Mouse (Mus musculus) gastrocnemius, postnatal 25 days (tissue): ENCODE measurements around the gene Ccdc183. TPM values are rescaled to one million over a fixed set of nuclear protein-coding genes. Genes with fewer than 3 reads are reported as not detected.
A peak's percentile ranks its signal among the peaks of the same experiment; 100 is the strongest.

ENCODE experiments used
- DNase-seq: peaks from one replicate; pipeline ENCODE4 v3.0.0; 2022
- total RNA-seq, 2 experiments: library from RNA; stranded (reverse); gene quantifications; 1 replicate in 1 of 2; 2 replicates in 1 of 2; pipeline ENCODE4 v1.2.3; 2021

Ccdc183 gene
- total RNA-seq, 2 experiments from 2014 or later = not detected

DNA sequence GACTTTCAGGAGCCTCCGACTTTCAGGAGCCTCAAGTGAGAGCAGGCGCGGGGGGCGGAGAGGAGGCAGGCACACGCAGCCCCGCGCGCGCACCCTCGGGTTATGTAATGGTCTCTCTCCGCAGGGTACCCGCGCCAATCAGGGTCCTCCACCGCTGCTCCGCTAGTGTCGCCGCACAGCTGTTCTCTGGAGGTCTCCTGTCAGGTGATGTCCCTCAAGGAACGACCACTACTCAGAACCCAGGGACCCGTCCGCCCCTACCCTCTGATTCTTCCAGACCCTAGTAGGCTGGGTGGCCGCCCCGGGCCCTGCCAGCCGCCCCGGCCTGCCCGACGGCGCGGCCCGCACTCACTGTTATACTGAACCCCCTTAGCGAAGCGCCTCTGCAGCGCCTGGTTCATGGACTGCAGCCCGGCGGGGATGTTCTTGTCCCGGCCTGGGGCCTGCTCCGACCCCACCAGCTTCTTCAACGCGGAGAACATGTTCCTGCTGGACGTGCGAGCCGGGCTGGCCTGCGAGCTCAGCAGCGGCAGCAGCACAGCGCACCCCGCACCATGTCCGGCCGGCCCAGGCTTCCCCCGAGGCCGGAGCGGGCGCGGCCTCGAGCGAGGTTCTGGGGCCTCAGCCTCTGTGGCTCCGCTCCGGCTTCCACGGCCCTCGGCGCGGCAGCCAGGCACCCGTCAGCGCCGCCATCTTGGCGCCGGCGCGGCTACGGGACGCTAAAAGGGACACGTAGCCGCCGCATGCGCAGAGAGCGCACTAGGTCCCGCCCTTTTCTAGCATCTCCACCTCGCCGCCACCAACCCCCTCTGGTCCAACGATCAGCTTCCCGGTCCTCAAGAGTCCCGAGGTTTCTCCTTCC, 9.5 kb downstream of the Ccdc183 start, which contains the start of gene Rabl6:
TSS of gene Rabl6 (minus strand) at position 761 of the 862 bp plus-strand sequence.
- DNase-seq = peak; percentile 89

- no peak for DNase-seq
These were observed 15.0 kb downstream of the Ccdc183 start for GRCm38 (mm10) chr2:25602526-25602925.

DNA sequence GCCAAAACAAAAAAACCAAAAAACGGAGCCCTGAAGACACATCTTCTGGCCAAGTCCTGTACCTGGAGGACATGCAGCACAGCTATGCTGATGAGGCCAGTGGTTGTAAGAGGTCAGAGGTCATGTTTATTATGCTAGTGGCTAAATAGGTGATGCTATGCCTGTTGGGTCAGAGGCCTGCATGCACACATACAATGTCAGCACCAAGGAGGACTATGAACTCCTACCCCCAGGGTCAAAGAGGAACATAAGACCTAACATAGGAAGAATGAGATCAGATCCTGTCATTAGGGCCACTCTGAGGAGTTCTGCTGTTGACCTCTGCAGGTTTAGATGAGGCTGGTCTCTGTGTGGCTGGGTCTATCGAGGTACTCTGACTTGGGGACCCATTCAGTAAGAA, 17.4 kb downstream of the Ccdc183 start:
- no peak for DNase-seq

- no peak for DNase-seq
These were observed 18.7 kb downstream of the Ccdc183 start for GRCm38 (mm10) chr2:25598749-25599148.

GRCm38 (mm10) chr2:25596765-25597510, 20.5 kb downstream of the Ccdc183 start:
- no peak for DNase-seq

DNA sequence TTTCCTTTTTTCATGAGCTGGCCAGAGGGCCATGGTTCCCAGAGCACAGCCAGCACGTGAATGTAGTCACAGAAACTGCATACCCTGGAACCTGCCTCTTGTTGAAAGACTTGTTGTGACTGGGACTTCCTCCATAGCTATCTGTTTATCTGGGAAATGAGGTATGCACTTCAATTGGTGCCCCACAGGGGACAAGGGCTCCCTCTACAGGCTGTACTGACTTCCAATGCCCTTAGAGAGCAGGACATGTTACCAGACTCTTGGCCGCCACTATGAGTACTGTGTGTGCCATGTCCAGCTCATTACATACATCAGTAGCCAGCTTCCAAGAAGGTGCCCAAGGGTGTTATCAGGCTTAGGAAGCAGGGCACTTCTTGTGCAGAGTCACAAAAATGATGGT, 25.6 kb downstream of the Ccdc183 start:
- no peak for DNase-seq

- DNase-seq = no peak
These were observed 29.1 kb downstream of the Ccdc183 start for GRCm38 (mm10) chr2:25588227-25588907.

DNA sequence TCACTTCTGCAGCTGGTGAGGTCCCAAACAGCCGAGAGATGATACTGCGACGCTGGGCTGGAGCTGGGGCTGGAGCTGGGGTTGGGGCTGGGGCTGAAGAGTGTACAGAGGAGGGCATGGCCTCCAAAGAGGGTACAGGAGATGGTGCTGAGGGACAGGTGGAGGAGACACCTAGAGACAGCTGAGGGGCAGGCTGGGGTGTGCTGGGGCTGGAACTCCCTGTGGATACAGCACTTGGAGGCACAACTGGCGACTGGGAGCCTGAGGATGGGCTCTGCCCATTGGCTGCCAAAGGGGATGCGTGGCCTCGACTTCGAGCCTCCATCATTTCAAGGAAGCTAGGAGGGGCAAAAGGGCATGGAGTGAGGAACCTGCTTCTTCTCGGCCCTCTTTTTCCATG, 30.2 kb downstream of the Ccdc183 start:
- no peak for DNase-seq

GRCm38 (mm10) chr2:25585601-25586000, 31.9 kb downstream of the Ccdc183 start:
- no peak for DNase-seq

DNA sequence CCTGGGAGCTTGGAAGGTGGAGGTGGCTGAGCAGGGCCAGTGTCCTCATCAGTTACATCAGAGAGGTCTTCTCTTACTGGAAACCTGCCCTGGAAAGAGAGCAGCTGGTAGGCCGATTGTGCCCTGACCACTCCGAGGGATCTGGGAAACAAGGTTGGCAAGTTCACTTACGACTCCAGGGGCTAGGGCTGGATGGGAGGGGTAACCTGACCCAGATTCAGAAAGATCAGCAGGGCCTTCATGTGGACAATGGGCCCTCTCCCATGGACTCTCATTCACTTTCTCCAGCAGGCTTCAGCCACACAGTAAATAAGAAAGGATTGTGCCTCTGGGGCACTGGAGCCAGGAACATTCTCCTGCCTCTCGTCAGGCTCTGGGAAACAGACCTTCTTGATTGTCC, 32.6 kb downstream of the Ccdc183 start:
- no peak for DNase-seq

DNA sequence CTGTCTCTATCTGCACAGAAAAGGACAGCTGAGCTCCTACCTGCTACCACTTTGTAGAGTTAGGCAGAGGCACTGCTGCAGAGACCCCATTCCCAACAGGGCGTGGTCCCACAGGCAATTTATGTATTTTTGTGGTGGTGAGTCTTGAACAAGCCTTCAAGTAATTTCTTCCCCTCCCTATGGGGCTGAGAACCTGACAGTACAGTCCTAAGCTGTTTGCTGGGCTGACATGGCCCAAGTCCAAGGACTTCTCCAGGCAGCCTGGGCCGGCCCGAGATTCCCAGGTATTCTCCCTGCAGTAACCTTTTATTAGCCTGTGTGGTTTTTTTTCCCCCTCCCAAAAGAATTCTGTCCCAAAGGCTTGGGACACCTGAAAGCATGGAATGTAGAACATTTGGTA, 33.3 kb downstream of the Ccdc183 start:
- no peak for DNase-seq

DNA sequence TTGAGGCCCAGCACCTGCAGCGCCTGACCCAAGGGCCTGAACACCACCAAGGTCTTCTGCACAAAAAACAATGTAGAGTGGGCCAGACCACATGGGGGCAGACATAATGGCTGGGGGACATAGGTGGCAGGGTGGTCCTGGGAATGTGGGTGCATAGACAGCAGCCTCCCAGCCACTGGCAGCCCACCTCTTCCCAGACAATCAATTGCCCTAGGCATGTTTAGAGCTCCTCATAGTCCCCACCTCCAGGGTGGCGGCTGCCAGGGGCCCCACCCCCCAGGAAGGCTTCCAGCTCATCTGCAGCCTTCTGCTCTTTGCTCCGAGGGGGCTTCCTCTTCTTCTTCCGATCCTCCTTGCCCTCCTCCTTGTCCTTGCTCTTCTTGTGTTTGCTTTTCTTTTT, 33.9 kb downstream of the Ccdc183 start:
- DNase-seq = no peak

GRCm38 (mm10) chr2:25583120-25583481, 34.4 kb downstream of the Ccdc183 start:
- DNase-seq = no peak

DNA sequence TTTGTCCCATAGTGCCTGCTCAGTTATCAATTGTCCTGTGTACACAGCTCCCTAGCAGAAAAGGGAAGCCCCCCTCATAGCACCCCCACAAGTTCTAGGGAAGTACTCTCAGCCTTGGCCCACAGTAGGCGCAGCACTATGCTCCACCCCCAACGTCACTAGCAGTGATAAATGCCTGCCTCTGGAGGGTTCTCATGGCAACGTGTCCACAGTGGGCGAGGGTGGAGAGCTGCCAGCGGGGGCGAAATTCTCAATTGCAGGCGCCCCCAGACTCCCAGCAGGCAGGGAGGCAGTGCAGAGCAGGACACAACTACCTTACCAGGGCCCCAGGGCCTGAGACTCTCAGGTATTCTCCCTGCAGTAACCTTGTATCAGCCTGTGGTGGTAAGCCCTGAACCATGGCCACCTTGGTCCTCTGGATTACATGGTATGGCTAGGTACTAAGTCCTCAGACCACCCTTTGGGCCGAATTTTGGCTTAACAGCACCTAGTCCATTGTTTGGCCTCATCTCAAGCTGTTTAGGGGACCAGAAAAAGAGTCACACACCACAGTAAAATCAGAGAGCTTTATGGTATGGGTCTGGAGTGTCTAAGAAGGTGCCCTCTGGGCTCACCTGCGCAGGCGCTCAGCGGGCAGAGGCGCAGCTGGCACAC, 34.9 kb downstream of the Ccdc183 start:
- DNase-seq = no peak

GRCm38 (mm10) chr2:25581901-25582301, 35.6 kb downstream of the Ccdc183 start:
- DNase-seq = no peak

DNA sequence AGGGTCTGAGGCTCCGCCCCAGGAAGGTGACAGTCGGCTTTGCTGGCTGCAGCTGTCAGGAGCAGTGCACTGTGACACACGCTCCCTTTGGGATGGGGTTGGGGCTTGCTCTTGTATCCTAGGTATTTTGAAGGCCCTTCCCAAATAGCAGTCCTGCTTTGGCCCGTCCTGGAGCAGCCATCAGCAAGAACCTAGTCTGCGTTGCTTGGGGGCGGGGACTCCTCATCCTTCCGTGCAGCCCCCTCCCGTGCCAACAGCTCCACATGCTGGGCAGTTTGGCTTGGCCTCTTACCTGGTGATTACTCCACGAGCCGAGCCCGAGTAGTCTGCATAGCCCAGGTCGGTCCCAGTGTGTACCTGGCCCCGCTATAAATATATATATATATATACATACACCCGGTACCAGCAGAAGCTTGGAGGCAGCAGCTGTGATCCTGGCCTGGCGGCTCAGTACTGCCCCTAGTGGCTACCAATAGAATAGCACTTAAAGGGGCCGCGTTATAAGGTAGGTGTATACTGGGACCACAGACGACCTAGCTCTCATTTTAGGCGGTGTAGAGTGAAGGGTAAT, 36.1 kb downstream of the Ccdc183 start, which contains the start of gene Ajm1:
TSS of gene Ajm1 (minus strand) at position 464 of the 571 bp plus-strand sequence.
- no peak for DNase-seq

DNA sequence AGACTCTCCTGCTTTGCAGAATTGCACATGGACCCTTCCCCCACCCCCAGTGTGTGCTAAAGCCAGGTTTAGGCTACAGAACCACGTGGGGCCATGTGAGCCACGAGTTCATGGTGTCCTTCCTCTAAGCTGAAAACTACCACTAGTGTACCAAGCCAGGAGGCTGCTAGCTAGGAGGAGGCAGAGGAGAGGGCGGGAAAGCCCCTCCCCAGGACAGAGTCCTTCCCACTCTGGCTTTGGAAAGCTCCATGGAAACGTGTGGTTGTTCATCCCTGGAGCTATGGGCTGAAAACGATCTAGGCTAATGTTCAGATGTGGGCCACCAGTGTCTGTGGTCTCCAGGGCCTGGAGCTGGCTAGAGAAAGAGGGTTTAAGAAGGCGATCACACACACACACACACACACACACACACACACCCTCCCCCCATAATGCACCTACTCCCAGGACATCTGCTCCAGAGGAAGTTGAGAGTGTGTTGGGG, 36.8 kb downstream of the Ccdc183 start:
- no peak for DNase-seq

GRCm38 (mm10) chr2:25579737-25580460, 37.6 kb downstream of the Ccdc183 start:
- no peak for DNase-seq

DNA sequence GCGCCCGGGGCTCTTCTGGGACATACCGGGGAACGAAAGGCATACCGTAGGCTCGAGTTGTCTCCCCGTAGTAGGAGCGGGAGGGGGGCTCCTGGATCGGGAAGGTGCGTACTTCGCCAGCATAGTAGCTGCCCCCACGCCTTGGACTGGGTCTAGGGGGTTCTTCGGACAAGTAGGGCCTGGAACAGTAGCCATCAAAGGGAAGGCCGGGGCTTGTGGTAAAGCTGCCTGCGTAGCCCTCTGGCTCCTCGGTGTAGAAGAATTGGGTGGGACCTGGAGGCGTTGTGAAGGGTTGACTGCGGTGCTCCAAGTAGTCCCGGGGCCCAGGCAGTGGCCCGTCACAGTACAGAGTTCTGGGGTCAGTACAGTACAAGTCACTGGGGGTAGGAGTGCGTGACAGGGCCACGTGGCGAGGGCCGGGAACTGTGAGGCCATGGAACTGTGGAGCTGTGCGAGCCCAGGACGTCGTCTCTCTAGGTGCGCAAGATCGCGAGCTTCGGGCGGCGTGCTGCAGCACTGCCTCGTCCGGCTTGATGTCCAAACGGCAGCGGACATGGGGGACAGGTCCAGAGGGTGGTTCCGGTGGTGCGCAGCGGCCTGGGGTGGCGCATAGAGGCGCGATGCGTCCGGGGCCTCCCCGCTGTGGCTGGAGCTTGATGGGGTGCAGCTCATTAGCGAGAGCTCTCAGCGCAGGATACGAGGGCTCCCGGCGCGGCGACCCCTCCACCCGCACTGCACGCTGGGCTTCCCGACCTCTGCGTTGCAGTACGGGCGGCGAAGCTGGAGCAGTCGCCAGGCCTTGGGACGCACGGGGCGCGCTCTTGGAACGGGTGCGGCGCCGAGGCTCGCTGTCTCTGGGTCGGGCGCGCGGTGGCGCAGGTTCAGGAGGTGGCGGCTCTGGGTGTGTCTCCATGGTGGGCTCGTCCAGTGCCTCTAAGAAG, 38.4 kb downstream of the Ccdc183 start:
- DNase-seq = no peak
